Mouse (Mus musculus) thymus, adult 18-20 months (tissue): ENCODE data around the gene Cdca7.

Experiments used
- DNase-seq, 2 experiments: peaks; one replicate each; pipeline ENCODE4 v3.0.0; 2022; ENCODE audit warnings: mixed read lengths in 2 of 2

The Cdca7 gene

DNA sequence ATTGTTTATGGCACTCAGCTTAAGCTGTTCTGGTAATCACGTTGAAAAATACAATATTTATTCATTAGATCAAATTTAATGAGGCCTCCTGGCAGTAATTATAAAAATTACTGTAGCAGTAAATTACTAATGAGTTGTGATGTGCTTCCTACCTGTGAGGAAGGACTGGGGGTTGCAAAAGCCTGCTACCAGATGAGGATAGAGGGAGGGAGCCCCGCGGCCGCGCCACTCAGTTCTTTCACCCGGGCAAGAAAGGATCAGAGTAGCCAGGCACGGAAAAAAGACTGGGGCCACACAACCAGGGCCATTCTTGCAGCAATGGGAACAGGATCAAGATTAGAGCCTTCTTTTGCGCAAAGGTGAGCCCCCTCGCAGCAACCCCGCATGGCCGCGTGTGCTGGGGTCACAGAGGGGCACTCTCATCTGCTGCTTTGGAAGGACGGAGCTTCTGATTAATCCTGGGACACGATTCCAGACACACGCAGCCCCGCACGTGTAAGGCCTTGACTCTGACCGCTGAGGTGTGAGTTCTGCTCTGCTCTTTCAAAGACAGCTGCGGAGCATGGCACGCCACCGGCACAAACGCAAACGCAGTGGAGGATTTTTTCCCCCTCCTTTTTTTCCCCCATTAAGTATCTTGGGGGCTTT, 23.2 kb downstream of the Cdca7 start:
- no peak for DNase-seq

DNA sequence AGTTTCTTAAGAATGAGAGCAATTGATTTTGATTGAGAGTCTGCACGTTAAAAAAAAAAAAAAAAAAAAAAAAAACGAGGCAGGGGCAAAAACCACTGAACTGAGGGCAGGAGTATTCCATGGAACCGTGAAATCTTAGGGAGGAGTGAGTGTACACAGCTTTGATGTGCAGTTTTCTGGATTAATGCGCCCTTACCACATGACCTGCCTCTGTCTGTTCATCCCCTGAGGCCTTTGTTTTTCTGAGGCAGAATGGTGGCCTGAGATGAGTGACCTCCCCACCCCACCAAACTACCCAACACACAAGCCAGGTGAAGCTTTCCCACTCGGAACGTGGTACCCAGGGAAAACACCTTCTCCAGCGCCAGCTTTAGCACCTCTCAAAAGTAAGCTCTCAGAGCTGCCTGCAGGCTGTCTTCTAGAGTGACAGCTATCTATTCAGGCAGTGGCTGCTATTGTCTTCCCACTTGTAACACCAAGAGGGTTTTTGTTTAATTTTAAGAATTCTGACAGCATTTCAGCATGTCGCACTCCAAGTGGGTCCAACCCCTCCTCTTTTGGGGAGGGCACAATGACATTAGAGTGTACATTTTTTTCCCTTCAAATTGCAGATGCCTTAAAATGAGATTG, 23.9 kb downstream of the Cdca7 start:
- DNase-seq = no peak

DNA sequence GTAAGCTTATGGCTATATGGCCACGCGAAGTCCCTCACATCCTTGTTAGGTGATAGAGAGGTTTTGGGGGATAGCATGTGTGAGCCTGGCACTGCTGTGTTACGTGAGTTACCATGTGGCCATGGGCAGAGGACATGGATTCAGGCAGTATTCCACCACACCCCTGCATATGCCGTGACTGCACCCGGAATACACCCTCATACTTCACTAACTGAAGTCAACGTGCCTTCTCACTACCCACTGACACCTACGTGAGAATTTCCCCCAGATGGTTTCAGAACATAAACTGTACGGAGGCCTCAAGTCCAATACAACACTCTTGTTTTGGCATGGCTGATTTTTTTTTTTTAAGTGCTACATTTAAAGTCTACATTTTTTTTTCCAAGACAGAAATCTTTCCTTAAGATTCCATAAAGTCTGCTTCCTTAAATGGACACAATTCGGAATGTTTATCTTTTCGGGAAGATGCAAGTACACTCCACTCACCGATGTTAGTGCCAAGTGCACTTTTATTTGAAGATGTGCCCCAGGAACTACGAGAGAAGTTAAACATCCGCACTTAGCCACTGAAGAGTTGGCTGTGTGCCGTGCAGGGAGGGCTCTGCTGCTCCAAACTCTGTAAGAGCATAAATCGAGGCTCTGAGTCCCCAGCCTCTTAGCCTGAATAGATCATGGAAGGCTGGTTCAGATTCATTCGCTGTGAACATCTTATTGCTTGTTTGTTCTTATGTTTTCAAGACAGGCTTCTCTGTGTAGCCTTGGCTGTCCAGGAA, 26.3 kb downstream of the Cdca7 start:
- no peak for DNase-seq

DNA sequence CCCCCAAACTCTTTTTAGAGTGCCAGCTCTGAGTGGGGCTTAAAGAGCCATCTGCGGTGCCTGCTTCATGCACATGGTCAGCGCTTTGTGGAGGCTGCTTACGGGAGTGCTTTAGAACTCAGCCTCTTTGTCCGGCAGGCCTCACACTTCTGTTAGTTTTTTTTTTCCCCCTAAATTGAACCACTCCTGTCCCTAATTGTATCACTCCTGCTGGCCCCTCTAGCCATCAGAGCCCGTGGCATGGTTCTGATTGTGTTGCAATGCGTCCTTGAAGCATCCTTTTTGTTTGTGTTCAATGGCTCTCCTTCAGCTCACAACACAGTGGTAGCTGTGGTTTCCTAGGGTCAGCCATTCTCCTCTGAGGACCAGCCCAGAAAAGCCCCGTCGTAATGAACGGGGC, 27.7 kb downstream of the Cdca7 start:
- no peak for DNase-seq

DNA sequence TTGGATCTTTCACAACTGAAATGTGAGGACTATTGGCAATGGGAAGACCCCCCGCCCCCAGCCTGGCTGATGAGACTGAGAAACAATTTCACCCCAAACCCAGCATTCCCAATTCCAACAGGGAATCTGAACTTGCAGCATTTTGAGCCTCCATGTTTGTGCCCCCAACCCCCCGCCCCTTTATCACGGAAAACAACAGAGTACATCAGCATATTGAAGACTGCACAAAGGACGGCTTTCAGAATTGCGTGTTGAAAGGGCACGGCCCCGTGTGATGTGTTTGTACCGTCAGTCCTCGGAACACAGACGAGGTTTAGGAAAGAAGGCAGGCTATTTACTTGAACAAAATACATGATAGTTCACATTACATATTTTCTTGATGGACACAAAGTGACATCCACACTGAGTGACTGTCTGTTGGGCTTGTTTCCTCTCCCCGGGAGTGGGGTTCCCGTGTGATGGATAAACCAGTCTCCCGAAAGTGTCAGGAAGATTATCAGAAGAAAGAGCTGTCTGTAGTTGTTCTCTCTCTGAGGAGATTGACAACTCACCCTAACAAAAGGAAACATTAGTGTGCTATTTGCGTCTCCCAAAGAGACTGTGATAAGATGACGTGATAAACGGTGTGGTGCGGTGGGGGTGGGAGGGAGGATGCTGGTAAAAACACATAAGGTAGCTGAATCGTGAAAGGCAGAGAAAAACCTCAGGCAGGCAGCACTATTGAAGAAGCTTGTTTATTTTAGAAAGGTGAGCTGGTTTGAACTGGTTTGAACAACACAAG, 32.1 kb downstream of the Cdca7 start:
- DNase-seq = no peak

DNA sequence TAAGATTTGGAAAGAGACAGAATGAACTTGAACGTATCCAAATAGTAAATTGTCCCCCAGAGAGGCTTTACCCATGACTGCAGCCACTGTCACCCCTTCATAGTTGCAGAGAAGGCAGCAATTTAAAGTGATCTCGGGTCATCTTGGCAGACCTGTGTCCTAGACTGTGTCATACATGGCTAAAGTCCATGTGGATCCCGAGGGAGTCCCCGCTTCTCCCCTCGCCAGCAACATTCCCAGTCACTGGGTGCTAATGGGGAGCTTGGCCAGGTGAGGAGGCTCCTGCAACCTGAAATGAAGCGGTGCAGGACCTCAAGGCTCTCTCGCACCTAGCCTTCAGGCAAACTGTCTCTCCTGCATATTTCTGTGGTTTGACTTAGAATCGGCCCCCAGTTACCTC, 32.9 kb downstream of the Cdca7 start:
- DNase-seq = no peak

DNA sequence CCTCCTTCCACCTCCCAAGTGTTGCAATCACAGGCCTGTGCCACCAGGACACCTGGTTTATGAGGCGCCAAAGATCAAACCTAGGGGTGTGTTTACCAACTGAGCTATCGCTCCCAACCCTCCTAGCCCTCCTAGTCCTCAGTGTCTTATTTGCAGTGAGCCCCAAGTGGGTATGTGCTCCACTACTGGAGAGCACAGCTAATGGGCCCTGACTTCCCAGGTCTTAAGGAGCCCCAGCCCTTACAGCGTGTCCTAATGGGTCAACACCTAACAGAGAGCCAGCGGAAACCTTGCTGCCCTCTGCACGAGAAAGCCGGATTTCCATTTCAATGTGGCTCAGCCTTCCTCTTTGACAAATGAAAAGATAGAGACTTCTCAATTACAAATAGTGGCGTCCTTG, 39.6 kb downstream of the Cdca7 start:
- no peak for DNase-seq

DNA sequence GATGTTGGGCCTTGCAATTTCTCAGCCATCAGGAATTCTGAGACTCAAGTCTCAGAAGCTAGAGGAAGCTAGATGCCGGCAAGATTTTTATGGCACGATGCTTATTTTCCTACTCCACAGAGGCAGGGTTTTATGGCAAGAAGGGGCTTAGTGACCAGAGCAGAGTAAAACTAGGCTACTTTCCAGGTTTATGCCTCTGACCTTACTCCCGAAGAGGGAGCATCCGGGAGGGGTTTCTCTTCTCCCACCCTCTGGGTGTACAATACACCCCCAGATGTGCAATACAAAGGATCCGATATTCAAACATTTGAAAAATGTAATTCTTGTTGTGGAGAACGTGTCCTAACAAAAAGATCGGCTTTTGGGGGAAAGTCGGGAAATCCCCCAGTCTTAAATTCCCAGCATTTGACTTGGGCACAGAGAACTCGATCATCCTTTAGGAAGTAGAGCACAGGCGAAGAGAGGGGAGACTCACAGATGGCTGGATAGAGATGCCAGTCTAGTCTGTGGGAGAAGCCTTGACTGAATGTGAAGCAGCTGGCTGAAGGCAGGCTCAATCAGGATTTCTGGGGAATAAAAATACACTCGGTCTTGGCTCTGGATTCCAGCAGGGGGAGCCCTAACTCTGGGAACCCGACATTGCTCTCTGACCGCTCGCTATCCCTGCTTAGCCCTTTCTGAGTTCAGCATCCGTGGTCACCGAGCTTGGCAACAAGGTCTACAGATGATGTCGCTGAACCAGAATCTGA, 40.2 kb downstream of the Cdca7 start:
- DNase-seq = no peak

DNA sequence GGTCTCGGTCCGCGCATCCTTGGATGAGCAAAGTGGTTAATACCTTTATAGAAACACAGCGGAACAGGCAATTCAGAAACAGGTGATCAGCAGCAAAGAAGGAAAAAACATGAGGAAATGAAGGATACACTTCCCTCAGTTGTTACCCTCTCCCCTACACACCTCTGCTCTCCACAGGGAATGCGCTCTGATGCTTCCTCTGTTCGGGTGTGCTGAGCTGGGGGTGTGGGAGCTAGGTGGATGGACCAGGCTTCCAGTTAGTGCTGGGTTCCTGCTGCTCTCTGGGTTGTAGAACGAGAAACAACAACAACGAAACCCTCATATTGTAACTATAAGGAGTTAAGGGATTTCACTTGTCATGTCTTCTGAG, 40.7 kb downstream of the Cdca7 start:
- no peak for DNase-seq

DNA sequence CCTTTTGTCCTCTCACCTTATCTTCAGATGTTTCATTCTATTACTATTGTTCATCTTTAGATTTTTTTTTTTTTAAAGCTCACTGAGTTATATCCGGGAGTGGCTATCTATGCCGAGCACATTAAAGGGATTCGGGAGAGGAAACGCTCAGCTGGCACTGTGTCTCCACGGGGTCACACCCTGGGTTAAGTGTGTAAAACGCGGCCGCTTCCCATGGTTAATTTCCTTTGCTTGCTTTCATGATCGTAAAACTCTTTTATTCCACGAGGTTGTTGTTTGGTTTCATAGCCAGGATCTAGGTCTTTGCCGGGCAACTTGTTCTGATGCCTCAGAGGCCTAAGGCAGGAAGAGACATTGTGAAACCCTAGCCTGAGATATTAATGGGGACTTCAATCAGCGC, 48.1 kb downstream of the Cdca7 start:
- DNase-seq = no peak

DNA sequence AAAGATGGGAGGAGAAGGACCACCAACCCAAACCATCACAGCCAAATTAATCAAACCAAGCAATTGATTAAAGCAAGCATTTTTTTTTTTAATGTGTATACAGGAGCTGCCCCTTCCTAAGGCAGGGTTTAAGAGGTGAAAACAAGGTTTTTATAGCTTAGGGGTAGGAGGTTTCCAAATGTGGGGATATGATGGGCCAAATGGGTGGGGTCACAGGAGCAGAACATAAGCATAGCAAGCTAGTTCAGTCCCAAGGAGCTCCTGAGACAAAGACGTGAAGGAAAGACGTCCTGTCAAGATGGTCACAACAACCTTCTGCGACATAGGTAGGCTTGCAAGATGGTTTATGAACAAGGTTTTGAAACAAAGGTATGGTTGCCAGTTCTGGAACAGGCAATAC, 49.6 kb downstream of the Cdca7 start:
- DNase-seq = no peak

DNA sequence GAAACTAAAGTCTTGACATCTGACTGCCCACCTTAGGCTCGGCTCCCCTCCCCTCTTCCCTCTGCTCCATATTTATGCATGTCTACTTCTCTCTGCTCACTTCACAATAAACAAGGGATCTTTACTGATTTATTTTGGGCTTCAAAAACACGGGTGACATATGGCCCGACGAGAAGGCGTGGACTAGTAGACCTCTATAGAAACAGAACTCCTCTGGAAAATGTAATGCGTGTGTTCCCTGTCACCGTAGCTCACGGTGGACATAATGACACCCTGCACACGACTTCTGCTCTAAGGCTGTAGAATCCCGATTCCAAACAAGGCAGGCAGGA, 53.0 kb downstream of the Cdca7 start:
- DNase-seq = no peak

DNA sequence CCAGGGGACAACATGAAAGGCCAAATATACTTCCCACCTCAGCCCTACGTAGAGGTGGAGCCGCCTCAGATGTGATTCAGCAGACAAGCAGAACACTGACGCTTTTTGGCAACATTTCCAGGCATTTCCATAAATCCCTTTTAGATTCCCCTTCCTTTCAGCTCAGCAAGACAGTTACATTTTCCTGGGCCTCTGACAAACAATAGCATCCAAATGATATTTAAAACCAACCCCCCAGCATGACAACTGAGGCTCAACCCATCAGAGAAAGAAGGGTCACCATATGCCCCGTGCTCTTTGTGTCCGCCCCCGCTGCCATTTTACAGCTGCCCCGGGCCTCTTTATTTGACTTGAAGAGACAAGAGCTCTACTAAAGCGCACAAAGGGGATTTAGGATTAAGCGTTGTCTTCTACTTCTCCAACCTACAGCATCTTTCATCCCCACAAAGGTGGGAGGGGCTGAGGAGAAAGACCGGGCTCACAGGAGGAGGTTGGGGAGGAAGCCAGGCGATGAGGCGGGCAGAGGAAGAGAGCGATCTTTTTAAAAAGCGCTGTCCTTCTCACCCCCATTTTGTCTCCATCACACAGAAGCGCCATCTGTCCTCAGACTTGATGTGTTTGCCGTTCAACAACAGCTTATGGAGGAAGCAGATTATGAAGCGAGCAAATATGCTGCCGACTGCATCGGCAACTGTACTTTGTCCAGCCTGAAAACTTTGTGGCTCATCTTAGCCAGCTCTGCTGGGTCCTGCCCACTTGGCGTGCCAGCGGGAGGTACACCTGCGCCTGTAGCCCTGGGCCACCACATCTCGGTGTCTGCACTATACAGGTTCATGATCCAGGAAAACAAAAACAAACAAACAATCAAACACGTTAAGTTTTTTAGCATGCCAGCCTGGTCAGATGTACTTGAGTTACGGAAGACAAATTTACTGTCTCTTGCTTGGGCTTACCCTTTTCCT, 53.7 kb downstream of the Cdca7 start:
- DNase-seq = no peak

DNA sequence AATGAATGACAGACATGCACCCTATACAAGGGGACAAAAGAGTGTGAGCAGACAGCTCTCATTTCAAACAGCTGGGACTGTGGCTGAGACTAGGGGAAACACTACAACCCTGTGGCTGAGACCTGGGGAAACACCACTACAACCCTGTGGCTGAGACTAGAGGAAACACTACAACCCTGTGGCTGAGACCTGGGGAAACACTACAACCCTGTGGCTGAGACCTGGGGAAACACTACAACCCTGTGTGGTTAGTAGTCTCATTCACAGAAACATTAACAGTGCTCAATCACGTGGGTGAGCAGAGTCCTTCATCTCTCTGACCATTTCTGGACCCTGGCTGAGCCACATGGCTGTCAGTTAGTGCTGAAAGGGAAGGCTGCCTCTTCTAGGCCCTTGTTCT, 59.9 kb downstream of the Cdca7 start:
- no peak for DNase-seq
